Mouse (Mus musculus) heart, embryonic 14.5 days (tissue): ENCODE measurements around the gene Prdx3. TPM values are rescaled to one million over a fixed set of nuclear protein-coding genes. Genes with fewer than 3 reads are reported as not detected.

ENCODE experiments used
- ATAC-seq: fragments of 200-750 bp; cut with Nextera tagmentation; 2 replicates; pipeline ENCODE4 v1.8.0; 2017; ENCODE audit warnings: low read depth, moderate TSS enrichment; ENCODE audit not compliant: insufficient number of reproducible peaks, insufficient read depth, low FRiP score
- H3K27ac ChIP-seq, 2 experiments: fragments of 200-500 bp in 1 of 2; fragments of 300-500 bp in 1 of 2; sonication (generic) in 1 of 2; replicated peaks in 1 of 2; 2 replicates each; pipeline ENCODE4 v1.5.1; 2012 to 2014; ENCODE audit warnings: low read depth in 2 of 2, low read length in 2 of 2, control low read depth in 1 of 2, mild to moderate bottlenecking in 1 of 2, mixed read lengths in 1 of 2; ENCODE audit not compliant: control insufficient read depth in 1 of 2, insufficient read depth in 1 of 2
- H3K27me3 ChIP-seq: fragments of 300-500 bp; sonication (generic); 2 replicates; pipeline ENCODE4 v1.6.1; 2014; ENCODE audit warnings: mild to moderate bottlenecking, low read length, control low read depth; ENCODE audit not compliant: control insufficient read depth, insufficient read depth
- H3K36me3 ChIP-seq: fragments of 300-500 bp; sonication (generic); 2 replicates; pipeline ENCODE4 v1.6.1; 2014; ENCODE audit warnings: mild to moderate bottlenecking, control low read depth, low read length, mixed read lengths; ENCODE audit not compliant: control insufficient read depth, insufficient read depth
- H3K4me1 ChIP-seq, 2 experiments: fragments of 200-500 bp in 1 of 2; fragments of 300-500 bp in 1 of 2; sonication (generic) in 1 of 2; 2 replicates each; pipeline ENCODE4 v1.6.1; 2012 to 2014; ENCODE audit warnings: low read length in 2 of 2, control low read depth in 1 of 2, mixed read lengths in 1 of 2; ENCODE audit not compliant: control insufficient read depth in 2 of 2, insufficient read depth in 2 of 2
- H3K4me2 ChIP-seq: fragments of 300-500 bp; sonication (generic); 2 replicates; pipeline ENCODE4 v1.6.1; 2014; ENCODE audit warnings: mild to moderate bottlenecking, low read length
- H3K4me3 ChIP-seq, 2 experiments: fragments of 200-500 bp in 1 of 2; fragments of 300-500 bp in 1 of 2; sonication (generic) in 1 of 2; 2 replicates each; pipeline ENCODE4 v1.5.1; 2012 to 2014; ENCODE audit warnings: low read length in 2 of 2, mild to moderate bottlenecking in 2 of 2, control low read depth in 1 of 2, low read depth in 1 of 2, moderate library complexity in 1 of 2; ENCODE audit not compliant: control insufficient read depth in 1 of 2, insufficient read depth in 1 of 2
- H3K9ac ChIP-seq: fragments of 300-500 bp; sonication (generic); 2 replicates; pipeline ENCODE4 v1.6.1; 2014; ENCODE audit warnings: mild to moderate bottlenecking, low read length
- H3K9me3 ChIP-seq: fragments of 300-500 bp; sonication (generic); 2 replicates; pipeline ENCODE4 v1.6.1; 2016; ENCODE audit warnings: low read length, control low read depth; ENCODE audit not compliant: control insufficient read depth
- WGBS: fragments of 180-500 bp; shearing (Covaris S2); extraction: QIAGEN DNeasy Blood & Tissue Kit; methylation state at CpG from one replicate; pipeline ENCODE4 v1.1.7; 2014; 5-methylcytosine and 5-hydroxymethylcytosine counted together
- polyA plus RNA-seq: library from polyadenylated mRNA; unstranded; fragments of >200 nt; fragmentation: Nextera tagmentation; extraction: Ambion mirVana; gene quantifications from 2 replicates; pipeline ENCODE4 v1.2.1, GENCODE M21; 2014

Gene Prdx3
- polyA plus RNA-seq, 1 experiment from 2014 or later, result 205 TPM

DNA sequence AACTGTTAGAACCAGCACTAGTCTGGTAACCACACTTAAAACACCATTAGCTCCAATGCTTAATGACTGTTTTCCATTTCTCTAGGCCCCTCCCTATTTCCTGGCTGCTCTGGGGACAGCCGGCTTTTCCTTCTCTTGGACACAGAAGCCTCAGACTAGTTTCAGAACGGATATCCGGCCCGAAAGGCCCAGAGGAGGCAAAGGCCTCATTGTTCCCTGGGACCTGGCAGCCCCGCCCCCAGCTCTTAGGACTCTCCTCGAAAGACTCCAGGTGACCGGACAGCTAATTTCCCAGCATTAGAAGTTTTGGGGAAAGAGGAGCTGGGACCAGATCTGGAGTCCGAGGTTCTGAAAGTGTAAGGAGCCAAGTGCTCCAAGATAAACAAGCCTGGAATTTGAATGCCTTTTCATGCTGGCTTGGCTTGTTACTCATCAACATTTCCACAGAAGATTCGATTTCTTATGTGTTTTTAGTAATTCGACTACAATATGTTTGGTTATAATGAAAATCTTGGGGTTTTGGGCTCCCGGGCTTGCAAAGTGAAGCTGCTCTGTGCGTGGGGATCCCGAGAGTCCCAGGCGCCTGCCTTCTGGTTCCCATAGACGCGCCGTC, 14.9 kb upstream of the Prdx3 start:
- peak overlapping the region; percentile 87 to 97 for H3K27ac ChIP-seq
- no peaks in the 10 kb centered on the region for H3K9me3 ChIP-seq
- peak overlapping the region; percentile 82 for H3K4me2 ChIP-seq
- H3K4me1 ChIP-seq, result peaks cover 0 to 23% of the 10 kb centered on the region in 2 experiments; a peak in 3 of 4 replicates
- no peaks in the 10 kb centered on the region for H3K36me3 ChIP-seq
- H3K27me3 ChIP-seq, result no peaks in the 10 kb centered on the region
- WGBS, result 12% methylated on average over 17 of the region's 17 CpGs
- H3K4me3 ChIP-seq, result peak overlapping the region; percentile 69 to 88
- peak overlapping the region; percentile 93 for H3K9ac ChIP-seq
- ATAC-seq, result peak; percentile 23

DNA sequence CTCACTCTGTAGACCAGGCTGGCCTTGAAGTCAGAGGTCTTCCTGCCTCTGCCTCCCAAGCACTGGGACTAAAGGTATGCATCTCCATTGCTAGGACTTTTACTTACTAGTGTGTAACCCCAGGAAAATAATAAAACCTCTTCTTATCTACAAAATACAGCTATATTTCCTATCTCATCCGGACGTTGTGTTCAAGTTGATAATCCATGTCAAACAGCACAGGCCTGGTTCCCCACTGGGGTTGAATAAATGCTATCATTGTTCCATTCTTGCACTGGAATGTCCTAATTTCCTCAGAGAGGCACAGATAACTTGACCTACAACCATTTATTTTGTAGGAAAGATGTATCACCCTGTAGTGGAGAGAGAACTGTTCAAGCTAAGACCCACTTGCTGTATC, 13.3 kb upstream of the Prdx3 start:
- H3K4me3 ChIP-seq, result no peak overlapping the region
- WGBS, result 65% methylated on average over 2 of the region's 2 CpGs
- no peaks in the 10 kb centered on the region for H3K27me3 ChIP-seq
- ATAC-seq, result no peak
- no peaks in the 10 kb centered on the region for H3K36me3 ChIP-seq
- H3K27ac ChIP-seq, result no peak overlapping the region
- no peaks in the 10 kb centered on the region for H3K9me3 ChIP-seq
- H3K9ac ChIP-seq, result no peak overlapping the region
- peaks cover 0 to 19% of the 10 kb centered on the region in 2 experiments; a peak in 3 of 4 replicates for H3K4me1 ChIP-seq
- no peak overlapping the region for H3K4me2 ChIP-seq

GRCm38 (mm10) chr19:60883129-60883528, 8.8 kb upstream of the Prdx3 start:
- ATAC-seq, result no peak
- WGBS, result 13% methylated on average over 3 of the region's 3 CpGs
- H3K27me3 ChIP-seq, result no peaks in the 10 kb centered on the region
- no peak overlapping the region for H3K27ac ChIP-seq
- no peak overlapping the region for H3K4me2 ChIP-seq
- no peak overlapping the region for H3K4me3 ChIP-seq
- no peaks in the 10 kb centered on the region for H3K4me1 ChIP-seq
- H3K9ac ChIP-seq, result no peak overlapping the region
- no peaks in the 10 kb centered on the region for H3K36me3 ChIP-seq
- no peaks in the 10 kb centered on the region for H3K9me3 ChIP-seq

- peaks cover 2 to 9% of the 10 kb centered on the region in 2 experiments; a peak in 2 of 4 replicates for H3K4me1 ChIP-seq
- H3K27me3 ChIP-seq, result no peaks in the 10 kb centered on the region
- WGBS, result 12% methylated on average over 4 of the region's 4 CpGs
- no peak; the same call in 1 of the 2 replicates for ATAC-seq
- peak overlapping the region; percentile 63 for H3K4me2 ChIP-seq
- peak overlapping the region; percentile 73; the same call in 1 of the 2 replicates for H3K9ac ChIP-seq
- H3K4me3 ChIP-seq, result peak overlapping the region; percentile 53 to 89
- H3K27ac ChIP-seq, result peak overlapping the region; percentile 74 to 76; a peak in 3 of 4 replicates
- no peaks in the 10 kb centered on the region for H3K9me3 ChIP-seq
- H3K36me3 ChIP-seq, result peaks cover 38% of the 10 kb centered on the region
Observed at GRCm38 (mm10) chr19:60873501-60873900, 855 bp downstream of the Prdx3 start.

- ATAC-seq, result no peak
- Histone ChIP-seq H3K36me3 (peaks cover 48% of the 10 kb centered on the region), H3K4me2 (no peak overlapping the region), H3K9me3 (no peaks in the 10 kb centered on the region), H3K27me3 (no peaks in the 10 kb centered on the region), H3K9ac (no peak overlapping the region; the same call in 1 of the 2 replicates), H3K4me1 (peaks cover 2 to 9% of the 10 kb centered on the region in 2 experiments; a peak in 2 of 4 replicates), H3K27ac (0 out of 4 replicates have a peak overlapping the region, but pooled peaks of 1 of the 2 experiments have one; percentile 24), H3K4me3 (no peak overlapping the region)
- WGBS, result 10% methylated on average over 1 of the region's 1 CpGs
Observed at GRCm38 (mm10) chr19:60872272-60872671, 2.1 kb downstream of the Prdx3 start.

DNA sequence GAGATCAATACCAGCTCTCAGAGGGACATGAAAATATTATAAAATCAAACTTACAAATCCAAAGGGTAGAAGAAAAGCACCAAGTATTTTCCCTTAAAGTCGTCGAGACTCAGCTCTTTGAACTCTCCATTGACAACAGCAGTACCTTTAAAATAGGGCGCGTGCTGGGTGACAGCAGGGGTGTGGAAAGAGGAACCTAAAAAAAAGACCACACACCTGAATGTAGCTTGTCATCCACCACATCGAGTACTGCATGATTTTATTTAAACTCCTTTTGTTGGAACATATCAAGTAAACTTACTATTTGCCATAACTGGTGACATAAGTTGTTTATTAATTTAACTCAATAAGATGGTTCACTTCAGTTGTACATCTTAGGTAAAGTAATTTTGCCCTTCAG, 3.0 kb downstream of the Prdx3 start:
- Histone ChIP-seq H3K27me3 (no peaks in the 10 kb centered on the region), H3K4me2 (no peak overlapping the region), H3K36me3 (peaks cover 53% of the 10 kb centered on the region), H3K27ac (no peak overlapping the region), H3K9me3 (no peaks in the 10 kb centered on the region), H3K4me3 (no peak overlapping the region), H3K4me1 (peaks cover 2 to 9% of the 10 kb centered on the region in 2 experiments; a peak in 2 of 4 replicates), H3K9ac (no peak overlapping the region)
- no peak for ATAC-seq
- 91% methylated on average over 5 of the region's 5 CpGs for WGBS

- H3K36me3 ChIP-seq, result peaks cover 54% of the 10 kb centered on the region
- ATAC-seq, result no peak
- H3K9ac ChIP-seq, result no peak overlapping the region
- no peak overlapping the region for H3K27ac ChIP-seq
- WGBS, result 94% methylated on average over 1 of the region's 1 CpGs
- no peaks in the 10 kb centered on the region for H3K27me3 ChIP-seq
- H3K9me3 ChIP-seq, result no peaks in the 10 kb centered on the region
- H3K4me1 ChIP-seq, result peaks cover 2 to 9% of the 10 kb centered on the region in 2 experiments; a peak in 2 of 4 replicates
- no peak overlapping the region for H3K4me2 ChIP-seq
- no peak overlapping the region for H3K4me3 ChIP-seq
Observed at GRCm38 (mm10) chr19:60870489-60870888, 3.9 kb downstream of the Prdx3 start.
